Mouse (Mus musculus): ENCODE measurements at regions not wholly inside any gene's neighbourhood (a gene's known extent, or its start where the extent isn't known, plus 50 kb on each side); places are given as distances from the start of the nearest gene placed in this dataset.

DNA sequence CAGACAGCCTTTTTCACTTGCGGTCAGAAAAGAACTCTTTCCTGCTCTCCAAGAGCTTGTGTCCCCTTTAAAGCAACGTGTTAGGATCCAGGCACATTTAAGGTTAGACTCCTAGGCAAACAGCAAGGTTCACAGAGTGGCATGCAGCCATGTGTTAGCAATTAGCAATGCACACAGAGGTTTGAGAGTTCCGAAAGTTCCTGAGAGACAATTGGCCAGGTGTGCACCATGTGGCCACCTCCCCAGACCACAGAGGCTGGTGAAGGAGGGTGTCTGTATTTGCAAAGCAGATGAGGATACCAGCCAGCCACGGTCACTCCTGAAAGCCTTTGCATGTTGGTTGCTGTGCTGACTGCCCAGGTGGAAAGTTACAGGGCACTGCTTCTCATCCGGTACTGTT lies 240.6 kb downstream of the H2al1j start:
- no peak for DNase-seq (ENCODE audit: low spot score)

DNA sequence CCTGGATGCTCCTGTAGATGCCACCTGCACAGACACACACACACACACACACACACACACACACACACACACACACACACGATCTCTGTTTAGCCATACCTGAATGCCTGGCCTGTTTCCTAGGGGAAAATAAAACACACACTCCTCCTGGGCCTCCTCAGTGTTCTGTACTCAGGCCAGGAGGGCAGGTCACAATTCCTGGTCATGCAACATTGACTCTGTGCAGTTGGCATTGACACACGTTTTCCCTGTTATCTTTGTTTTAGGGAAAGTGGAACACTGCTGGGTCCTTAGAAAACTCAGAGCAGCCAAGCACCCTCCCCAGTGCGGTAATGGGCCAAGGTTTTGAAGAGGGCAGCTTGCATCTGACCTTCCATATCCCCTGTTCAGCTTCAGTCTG lies 246.7 kb downstream of the H2al1j start:
- no peak for DNase-seq (ENCODE audit: low spot score)

DNA sequence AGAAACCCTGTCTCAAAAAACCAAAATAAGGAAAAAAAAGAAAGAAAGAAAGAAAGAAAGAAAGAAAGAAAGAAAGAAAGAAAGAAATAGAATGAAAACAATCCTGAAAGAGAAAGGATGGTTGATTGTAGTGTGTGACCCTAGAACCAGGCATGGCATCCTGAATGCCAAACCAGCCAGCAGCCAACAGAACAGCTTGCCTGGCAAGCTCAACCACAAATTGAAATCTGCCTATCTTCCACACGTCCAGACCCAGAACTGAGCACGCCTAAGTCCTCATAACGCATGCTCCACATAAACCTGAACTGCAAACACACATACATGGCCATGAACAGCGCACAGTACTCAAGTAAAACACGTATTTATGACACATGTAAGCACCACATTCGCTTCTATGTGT lies 247.9 kb downstream of the H2al1j start:
- DNase-seq (ENCODE audit: low spot score): no peak

DNA sequence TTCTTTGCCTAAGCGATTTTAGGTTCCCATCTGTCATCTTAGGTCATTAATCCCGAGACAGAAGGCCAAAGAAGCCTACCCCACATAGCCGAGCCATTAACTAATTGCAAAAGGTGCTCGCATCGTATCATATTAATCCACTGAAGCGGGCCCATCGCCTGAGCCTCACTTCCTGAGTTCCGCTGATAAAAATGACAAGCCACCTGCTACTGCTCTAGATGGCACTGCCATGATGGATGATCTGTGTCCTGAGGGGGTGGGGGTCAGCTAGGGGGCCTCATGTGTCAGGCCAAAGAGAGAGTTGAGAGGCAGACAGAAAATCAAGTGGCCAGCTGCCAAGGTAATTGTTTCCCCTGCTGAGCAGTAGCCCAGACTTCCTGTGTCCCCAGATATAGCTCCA lies 248.7 kb downstream of the H2al1j start:
- DNase-seq (ENCODE audit: low spot score): no peak

DNA sequence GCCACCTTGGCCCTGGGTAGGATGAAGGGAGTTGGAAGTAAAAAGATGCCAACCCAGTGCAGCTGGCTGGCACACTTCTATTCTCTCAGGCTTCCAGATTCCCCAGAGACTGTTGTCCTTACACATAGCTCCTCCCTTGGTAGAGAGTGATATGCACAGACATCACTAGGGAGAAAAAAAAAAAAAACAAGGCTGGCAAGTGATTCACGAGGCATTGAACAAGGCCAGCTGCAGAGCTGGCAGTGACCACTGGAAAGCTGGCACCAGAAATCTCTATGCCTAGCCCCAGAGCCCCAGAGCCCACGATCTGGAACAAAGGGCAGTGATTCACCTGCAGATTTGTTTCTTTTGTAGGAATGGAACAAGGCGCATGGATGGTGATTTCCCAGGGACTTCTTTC lies 249.7 kb downstream of the H2al1j start:
- no peak for DNase-seq (ENCODE audit: low spot score)

DNA sequence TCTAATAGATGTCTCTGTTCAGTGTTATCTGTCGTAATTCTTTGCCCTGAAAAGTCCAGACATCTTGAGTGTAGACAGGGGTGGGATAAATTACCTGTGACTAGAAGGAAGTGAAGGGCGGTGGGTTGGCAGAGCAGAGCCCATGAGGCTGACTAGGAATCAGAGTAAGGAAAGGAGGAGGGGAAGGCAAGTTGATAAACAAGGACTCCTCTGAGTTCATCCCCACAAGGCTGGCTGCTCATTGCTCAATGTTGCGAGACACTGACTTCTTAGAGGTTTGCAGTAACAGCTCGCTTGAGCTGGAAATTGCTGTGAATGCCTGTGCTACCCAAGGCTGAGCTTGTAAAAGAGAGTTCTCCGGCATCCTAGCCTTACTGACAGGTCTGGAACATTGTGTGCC lies 257.7 kb downstream of the H2al1j start:
- DNase-seq (ENCODE audit: low spot score): no peak

DNA sequence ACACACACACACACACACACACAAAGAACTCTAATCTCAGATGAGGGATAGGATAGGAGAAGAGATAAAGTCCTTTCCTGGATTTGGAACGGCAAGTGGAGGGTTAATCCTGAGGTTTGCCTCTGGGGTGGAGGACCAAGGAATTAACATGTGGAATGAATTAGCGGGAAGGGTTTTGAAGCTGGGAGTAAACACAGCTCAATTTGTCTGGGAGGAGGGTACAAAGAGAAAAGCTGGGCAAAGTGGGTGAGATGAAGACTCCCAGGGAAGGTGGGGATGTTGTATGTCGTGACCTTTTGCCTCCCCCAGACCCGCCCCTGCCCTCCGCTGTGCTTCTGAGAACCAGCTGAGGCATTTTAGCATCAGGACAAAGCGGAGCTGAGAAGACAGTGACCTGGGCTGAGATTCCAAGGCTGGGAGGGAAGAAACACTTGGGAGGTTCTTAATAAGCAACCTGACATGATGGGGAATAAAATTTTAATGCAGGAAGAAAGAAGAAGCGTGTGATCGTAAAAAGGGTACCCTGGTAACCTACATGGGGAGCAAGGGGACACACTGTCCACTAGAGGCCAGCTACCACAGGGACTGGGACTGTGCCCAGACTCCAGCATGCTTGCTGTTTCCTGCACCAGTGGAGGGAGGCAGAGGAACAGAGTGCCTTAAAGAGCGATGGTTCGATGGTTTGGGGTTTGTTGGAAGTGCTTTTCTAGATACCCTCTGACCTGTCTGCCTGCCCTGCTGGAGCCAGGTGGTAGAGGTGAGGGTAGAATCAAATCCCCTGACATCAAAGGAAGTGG lies 264.0 kb downstream of the H2al1j start:
- peak; percentile 6 for DNase-seq (ENCODE audit: low spot score)

DNA sequence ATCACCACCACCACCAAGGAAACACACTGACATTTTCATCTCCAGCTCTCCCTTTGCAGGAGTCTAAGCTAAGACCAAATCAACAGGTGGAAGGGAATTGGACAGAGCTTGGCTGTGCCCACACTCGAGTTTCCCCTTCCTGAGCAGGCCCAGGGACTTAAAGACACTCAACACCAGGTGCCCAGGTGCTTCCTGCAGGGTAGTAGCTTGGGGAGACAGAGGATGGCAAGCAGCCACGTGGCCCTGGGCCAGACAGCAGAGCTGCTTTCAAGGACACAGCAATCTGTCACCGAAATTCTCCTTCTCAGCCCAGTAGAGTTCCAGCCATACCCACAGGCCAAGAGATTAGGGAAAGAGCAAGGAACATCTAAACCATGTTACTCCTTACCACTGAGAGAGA lies 266.9 kb downstream of the H2al1j start:
- DNase-seq (ENCODE audit: low spot score): no peak

DNA sequence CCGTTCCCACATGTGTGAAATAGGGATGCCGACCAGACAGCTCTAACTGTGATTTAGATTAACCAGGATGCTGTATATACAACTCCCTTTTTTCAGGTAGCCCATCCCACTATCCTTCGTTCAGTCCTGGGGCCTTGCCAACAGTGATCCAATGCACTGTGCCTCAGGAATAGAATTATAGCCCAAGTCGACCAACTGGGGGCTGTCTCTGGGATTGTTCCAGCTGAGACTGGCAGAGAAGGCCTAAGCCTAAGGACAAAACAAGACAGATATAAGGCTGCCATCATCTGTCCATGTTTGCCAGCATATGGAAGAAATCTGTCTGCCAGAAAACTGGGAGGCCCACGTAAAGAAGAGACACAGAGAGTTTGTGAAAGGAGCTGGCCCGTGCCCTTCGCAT lies 269.9 kb downstream of the H2al1j start:
- DNase-seq (ENCODE audit: low spot score): no peak

DNA sequence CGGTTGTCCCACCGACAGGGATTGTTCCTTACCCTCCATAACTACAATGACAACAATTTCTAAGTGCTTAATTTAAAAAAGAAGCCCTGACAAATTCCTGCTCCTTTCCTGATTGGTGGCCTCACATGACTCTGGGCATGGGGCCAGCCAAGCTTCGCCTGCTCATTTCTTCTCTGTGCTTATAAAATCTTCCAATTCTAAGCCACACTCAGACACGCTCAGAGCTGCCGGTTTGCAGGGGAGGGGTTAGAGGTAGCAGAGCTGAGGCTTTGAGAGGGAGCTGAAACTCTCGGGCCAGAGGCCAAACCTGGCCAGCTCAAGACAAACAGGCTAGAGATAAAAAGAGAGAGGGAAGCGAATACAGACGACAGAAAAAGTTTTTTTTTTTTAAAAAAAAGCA lies 286.6 kb downstream of the H2al1j start:
- DNase-seq (ENCODE audit: low spot score): no peak

DNA sequence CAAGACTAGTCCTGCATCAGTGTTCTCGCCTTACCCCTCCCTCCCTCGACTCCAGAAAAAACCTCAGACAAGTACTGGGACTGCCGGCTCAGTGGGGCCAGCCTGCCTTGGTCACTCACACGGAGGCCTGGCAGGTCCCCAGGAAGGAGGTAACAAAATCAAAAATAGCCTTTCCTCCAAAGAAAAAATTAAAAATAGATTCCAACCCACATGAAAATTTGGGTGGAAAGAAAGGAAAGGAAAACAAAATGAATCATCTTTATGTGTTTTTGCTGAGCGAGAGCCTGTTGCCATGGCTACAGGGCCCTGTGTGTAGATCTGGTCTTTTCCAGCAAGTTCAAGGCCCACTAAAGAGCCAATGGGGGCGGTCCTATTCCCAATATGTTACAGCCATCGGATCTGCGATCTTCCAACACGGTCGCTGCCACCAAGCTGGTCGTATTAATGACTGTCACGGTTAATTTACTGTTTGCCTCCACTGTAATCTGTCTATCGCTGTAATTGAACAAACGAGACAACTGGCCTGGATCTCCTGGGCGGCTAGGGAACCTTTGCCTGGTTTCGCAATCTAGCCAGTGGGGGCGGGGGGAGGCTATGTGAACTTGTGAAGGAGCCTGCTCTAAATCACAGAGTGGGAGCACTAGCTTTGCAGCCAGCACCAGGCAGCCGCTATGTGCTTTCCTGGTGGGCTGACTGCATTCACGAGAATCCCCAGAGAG lies 293.6 kb downstream of the H2al1j start:
- peak; percentile 42 for DNase-seq (ENCODE audit: low spot score)

DNA sequence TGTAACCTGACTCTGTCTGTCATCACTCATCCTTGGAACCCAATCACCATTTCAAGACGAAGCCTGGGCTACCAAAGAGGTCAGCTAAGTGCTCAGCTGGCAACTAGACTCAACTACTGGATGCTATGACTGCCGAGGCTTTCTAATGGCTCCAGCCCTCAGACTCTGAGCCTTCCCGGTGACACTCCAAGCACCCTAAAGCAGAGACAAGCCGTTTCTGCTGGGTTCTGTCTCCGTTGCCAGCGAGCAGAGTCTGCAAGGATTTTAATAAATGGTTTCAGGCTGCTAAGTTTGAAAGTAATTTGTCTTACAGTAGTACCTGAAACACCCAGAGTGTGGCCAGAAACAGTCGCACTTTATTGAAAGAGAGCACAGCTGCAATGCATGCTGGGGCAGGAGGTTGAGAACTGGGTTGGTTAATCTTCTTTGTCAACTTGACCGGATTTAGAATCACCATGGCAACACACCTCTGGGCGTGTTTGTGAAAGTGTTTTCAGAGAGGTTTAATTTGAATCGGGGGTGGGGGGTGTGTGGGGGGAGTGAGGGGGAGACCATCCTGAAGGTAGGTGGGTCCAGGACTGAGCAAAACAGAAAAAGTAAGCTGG lies 298.8 kb downstream of the H2al1j start:
- no peak for DNase-seq (ENCODE audit: low spot score)

DNA sequence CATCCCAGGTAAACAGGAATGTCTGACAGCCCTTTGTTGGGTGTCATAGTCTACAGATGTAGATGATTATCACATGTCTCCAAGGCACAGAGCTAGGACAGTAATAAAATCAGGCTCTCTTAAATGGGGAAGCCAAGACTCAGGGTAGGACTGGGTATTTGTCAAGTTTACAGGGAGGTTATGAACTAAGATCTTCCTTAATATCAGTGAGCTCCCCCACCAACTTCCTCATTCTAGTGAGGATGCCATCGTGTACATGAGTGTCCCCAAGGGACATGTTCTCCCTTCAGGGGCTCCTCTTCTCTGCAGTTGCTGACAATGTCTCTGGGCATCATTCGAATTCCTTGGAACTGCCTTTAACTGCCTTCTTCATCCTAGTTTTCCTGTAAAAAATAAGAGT lies 301.7 kb downstream of the H2al1j start:
- DNase-seq (ENCODE audit: low spot score): no peak

DNA sequence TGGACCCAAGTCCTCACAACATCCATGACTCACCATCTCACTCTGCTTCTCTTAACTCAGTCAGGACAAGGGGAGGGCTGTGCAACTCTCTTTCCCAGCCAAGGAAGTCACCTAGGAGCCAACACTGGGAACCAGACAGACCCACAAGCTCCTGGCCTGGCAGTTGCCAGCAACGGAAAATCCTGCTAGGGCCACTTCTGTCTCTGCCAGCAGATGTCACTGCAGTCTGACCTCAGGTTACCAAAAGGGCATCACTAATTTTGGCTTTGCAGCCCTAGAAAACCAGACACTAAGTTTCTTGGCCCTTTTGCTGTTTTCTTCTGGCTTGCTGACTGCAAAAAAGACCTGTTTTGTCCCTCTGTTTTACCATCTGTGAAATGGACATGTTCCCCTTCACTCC lies 302.3 kb downstream of the H2al1j start:
- DNase-seq (ENCODE audit: low spot score): no peak

DNA sequence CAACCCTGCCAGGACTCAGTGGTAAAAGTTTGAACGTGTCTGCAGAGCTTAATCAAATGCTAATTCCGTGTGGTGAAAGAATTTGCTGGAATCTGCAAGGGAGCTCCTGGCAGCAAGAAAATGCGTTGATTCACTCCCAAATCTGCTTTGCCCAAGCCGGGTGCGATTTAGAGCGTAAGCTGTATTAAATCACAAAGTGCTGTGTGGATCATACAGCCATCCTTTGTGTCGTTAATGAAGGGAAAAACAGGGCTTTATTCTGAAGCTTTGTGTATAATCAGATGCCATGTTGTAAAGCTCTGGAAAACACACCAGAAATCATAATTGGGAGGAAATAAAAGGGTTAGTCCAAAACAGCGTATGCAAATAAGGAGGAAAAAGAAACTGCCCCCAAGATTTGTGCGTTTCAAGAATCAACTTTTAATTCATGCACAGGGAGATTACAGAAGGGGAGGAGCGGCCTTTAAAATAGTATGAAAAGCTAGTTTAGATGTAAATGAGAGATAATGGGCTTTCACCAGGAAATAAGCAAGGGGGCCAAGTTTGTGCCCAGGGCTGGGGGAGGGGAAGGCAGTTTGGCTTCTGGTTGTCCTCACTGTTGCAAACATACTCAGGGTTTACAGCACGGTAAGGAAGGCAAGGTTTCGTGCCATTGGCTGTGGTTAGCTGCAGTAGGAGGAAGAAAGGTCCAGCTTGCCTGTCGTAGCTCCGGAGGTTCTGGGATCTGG lies 303.7 kb downstream of the H2al1j start:
- DNase-seq (ENCODE audit: low spot score): no peak

DNA sequence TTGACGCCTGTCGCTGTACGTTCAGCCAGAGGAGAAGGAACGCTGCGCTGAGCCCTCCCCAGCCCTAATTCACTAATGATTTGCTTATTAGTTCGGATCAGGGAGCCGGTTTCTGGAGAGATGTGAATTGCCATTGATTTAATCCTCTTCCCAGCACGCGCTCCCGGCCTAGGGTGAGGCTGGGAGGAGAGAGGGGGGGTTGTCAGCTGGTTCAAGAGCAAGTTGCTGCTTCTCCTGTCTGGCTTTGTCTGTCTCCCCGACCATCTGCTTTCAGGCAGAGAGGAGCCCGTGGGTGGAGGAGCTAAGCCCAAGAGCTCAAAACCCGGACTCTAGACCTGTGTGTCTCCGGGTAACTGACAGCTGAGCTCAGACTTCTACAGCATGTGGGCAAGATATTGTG lies 304.4 kb downstream of the H2al1j start:
- no peak for DNase-seq (ENCODE audit: low spot score)

DNA sequence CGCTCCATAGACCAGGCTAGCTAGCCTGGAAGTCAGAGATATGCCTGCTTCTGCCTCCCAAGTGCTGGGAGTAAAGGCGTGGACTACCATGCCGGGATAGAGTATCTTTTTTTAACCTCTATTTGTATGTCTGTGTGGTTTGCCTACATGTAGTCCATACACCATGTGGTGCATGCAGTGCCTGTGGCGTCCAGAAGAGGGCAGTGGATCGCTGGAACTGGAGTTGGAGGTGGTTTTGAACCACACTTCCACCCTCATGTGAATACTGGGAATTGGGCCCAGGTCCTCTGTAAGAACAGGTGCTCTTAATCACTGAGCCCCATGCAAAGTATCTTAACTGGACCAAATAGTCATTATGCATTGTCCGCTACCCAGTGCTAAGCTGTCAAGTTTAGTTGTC lies 306.2 kb downstream of the H2al1j start:
- no peak for DNase-seq (ENCODE audit: low spot score)

DNA sequence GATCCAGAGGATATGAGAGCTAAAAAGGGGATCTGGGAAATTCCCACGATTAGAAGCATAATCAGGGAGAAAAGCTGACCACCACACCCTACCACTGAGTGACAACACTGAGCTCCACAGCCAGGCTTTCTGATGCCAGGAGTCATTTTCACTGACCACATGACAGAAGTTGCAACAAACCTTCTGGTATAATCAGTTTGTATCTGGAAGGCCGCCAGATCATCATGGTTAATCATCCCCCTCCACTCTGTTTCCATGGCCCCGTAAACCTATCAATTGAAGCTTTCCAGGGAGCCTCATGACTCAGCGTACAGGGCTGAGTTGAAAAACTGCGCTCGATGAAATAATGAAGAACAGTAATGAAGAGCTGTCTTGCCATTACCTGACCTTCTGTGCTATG lies 316.9 kb downstream of the H2al1j start:
- DNase-seq (ENCODE audit: low spot score): no peak

DNA sequence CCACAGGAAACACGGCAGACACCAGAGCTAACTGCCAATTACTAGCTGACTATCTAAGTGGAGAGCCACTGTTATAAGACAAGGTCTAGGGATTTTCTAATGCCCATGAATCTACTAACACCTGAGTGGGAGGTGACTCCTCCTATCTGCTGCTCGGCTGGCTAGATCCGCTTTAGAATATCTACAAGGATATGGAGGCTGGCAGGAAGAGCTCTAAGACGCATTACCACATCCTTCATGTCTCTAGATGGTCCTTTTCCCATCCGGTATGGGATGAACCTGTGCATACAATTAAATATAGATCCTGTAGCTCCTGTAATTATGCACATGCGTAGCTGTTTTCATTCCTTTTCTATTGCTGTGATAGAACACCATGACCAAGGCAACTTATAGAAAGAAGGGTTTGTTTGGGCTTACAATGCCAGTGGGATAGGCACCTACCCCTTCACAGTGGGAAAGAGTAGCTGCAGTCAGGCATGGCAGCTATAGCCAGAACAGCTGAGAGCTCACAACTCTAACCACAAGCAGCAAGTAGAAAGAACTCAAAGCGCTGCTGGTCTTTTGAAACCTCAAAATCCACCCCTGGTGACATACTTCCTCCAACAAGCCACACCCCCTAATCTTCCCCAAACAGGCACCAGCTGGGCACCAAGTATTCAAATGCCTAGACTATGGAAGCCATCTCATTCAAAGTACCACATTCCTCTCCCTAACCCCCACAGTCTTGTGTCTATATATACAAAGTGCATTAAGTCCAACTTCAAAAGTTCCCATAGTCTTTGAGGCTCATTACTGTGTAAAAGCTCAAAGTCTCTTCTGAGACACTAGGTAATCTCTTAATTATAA lies 319.3 kb downstream of the H2al1j start:
- no peak for DNase-seq (ENCODE audit: low spot score)

DNA sequence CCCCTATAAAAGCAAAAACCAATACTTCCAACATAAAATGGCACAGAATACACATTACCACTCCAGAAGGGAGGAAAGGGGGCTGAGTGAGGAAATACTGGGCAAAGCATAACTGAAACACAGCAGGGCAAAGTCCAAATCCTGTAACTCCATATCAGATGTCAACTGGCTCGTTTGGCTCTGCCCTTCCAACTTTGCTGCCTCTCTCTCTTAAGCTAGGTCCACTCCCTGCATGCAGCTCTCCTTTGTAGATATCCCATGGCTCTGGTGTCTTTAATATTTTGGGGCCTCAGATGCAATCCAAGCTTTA lies 319.9 kb downstream of the H2al1j start:
- no peak for DNase-seq (ENCODE audit: low spot score)

DNA sequence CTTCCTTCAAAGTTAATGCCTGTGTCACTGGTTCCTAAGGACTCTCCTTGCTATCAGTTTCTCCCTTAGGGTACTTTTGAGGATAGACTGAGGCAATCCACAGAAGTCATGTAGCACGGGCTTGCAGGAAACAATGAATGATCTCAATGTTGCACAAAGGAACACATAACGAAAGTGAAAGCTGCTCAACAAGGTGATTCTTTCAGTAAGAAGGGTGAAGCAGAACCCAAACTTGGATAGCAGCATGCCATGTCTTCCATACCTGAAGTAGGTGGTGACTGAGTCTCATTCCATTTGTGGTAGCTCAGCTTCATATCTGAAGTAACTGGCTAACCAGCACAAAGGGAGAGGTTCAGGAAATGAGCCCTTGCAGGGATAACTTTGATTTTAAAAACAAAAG lies 325.7 kb downstream of the H2al1j start:
- no peak for DNase-seq (ENCODE audit: low spot score)

DNA sequence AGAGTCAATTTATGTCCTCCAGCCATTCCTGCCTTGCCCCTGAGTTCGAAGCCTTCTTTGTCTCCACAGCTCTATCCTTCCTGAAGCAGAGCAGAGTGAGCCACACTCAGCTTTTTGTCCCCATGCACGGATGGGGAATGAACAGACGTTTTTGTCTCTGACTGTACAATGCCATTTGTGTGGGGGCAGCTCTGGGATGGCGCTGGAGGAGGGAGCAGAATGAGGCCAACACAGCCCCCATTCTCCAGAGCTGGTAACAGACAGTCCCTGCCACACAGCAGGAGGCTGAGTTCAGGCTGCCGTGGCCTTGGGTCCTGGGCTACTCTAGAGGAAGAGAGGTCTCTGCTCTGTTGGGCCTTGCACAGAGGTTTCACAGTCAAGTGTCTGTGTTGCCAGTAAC lies 327.4 kb downstream of the H2al1j start:
- DNase-seq (ENCODE audit: low spot score): no peak
